Mouse (Mus musculus) forebrain, embryonic 12.5 days (tissue): ENCODE data around the gene Chka. TPM values are rescaled to one million over a fixed set of nuclear protein-coding genes. Genes with fewer than 3 reads are reported as not detected.

Source experiments
- ATAC-seq: fragments of 200-750 bp; cut with Nextera tagmentation; 2 replicates; pipeline ENCODE4 v1.8.0; 2017; ENCODE audit warnings: moderate TSS enrichment; ENCODE audit not compliant: low FRiP score
- H3K27ac ChIP-seq: fragments of 300-500 bp; sonication (generic); 2 replicates; pipeline ENCODE4 v1.5.1; 2016; ENCODE audit warnings: mild to moderate bottlenecking
- H3K27me3 ChIP-seq: fragments of 300-500 bp; sonication (generic); 2 replicates; pipeline ENCODE4 v1.6.1; 2016; ENCODE audit warnings: mild to moderate bottlenecking
- H3K36me3 ChIP-seq: fragments of 300-500 bp; sonication (generic); replicated peaks from 2 replicates; pipeline ENCODE4 v1.6.1; 2016; ENCODE audit warnings: mild to moderate bottlenecking
- H3K4me1 ChIP-seq: fragments of 300-500 bp; sonication (generic); 2 replicates; pipeline ENCODE4 v1.6.1; 2016
- H3K4me2 ChIP-seq: fragments of 300-500 bp; sonication (generic); 2 replicates; pipeline ENCODE4 v1.6.1; 2016; ENCODE audit warnings: mild to moderate bottlenecking, moderate library complexity
- H3K4me3 ChIP-seq: fragments of 300-500 bp; sonication (generic); replicated peaks from 2 replicates; pipeline ENCODE4 v1.5.1; 2016; ENCODE audit warnings: mild to moderate bottlenecking
- H3K9ac ChIP-seq: fragments of 300-500 bp; sonication (generic); 2 replicates; pipeline ENCODE4 v1.6.1; 2016; ENCODE audit warnings: mild to moderate bottlenecking
- H3K9me3 ChIP-seq: fragments of 300-500 bp; sonication (generic); 2 replicates; pipeline ENCODE4 v1.6.1; 2016
- WGBS: fragments of 180-500 bp; shearing (Covaris S2); methylation state at CpG from one replicate; pipeline ENCODE4 v1.1.7; 2016; 5-methylcytosine and 5-hydroxymethylcytosine counted together
- polyA plus RNA-seq: library from polyadenylated mRNA; unstranded; fragments of >200 nt; fragmentation: Nextera tagmentation; extraction: Ambion mirVana; gene quantifications from 2 replicates; pipeline ENCODE4 v1.2.1, GENCODE M21; 2016

Gene Chka
- polyA plus RNA-seq, 1 experiment from 2014 or later: 69.6 TPM

GRCm38 (mm10) chr19:3912337-3913204 lies 61.0 kb downstream of the Chka start, which contains the start of gene Ndufs8:
Ndufs8 (minus strand) TSS chr19:3912774.
- Histone ChIP-seq H3K4me1 (peaks cover 25% of the 10 kb centered on the region), H3K27me3 (no peaks in the 10 kb centered on the region), H3K4me2 (peak within 1 kb of the TSS; percentile 71), H3K27ac (peak within 1 kb of the TSS; percentile 79), H3K9ac (peak within 1 kb of the TSS; percentile 60), H3K9me3 (no peaks in the 10 kb centered on the region), H3K36me3 (peaks cover 34% of the 10 kb centered on the region), H3K4me3 (peak within 1 kb of the TSS; percentile 59)
- ATAC-seq: peak; percentile 99
- WGBS: under 1% methylated on average over 43 of the region's 43 CpGs

GRCm38 (mm10) chr19:3913692-3914091 lies 62.1 kb downstream of the Chka start:
- Histone ChIP-seq H3K27ac (peak overlapping the region; percentile 31; the same call in 1 of the 2 replicates), H3K9ac (peak overlapping the region; percentile 53; the same call in 1 of the 2 replicates), H3K4me3 (peak overlapping the region; percentile 59), H3K36me3 (peaks cover 23% of the 10 kb centered on the region), H3K4me1 (peaks cover 23% of the 10 kb centered on the region), H3K4me2 (peak overlapping the region; percentile 71), H3K27me3 (no peaks in the 10 kb centered on the region), H3K9me3 (no peaks in the 10 kb centered on the region)
- no peak for ATAC-seq
- WGBS: 86% methylated on average over 8 of the region's 8 CpGs

GRCm38 (mm10) chr19:3914535-3914934 lies 63.0 kb downstream of the Chka start:
- 92% methylated on average over 5 of the region's 5 CpGs for whole genome bisulfite sequencing
- no peak overlapping the region for H3K4me3 ChIP-seq
- no peak overlapping the region for H3K4me2 ChIP-seq
- no peak for ATAC-seq
- H3K9ac ChIP-seq: no peak overlapping the region
- H3K27ac ChIP-seq: no peak overlapping the region
- no peaks in the 10 kb centered on the region for H3K9me3 ChIP-seq
- peaks cover 15% of the 10 kb centered on the region for H3K36me3 ChIP-seq
- H3K4me1 ChIP-seq: peaks cover 23% of the 10 kb centered on the region
- H3K27me3 ChIP-seq: no peaks in the 10 kb centered on the region

GRCm38 (mm10) chr19:3916727-3917126 lies 65.2 kb downstream of the Chka start:
- no peak for ATAC-seq
- 82% methylated on average over 11 of the region's 11 CpGs for WGBS
- no peaks in the 10 kb centered on the region for H3K27me3 ChIP-seq
- no peak overlapping the region for H3K4me2 ChIP-seq
- peaks cover 16% of the 10 kb centered on the region for H3K4me1 ChIP-seq
- no peak overlapping the region for H3K9ac ChIP-seq
- H3K27ac ChIP-seq: no peak overlapping the region
- no peaks in the 10 kb centered on the region for H3K9me3 ChIP-seq
- H3K36me3 ChIP-seq: no peaks in the 10 kb centered on the region
- no peak overlapping the region for H3K4me3 ChIP-seq

GRCm38 (mm10) chr19:3919928-3920327 lies 68.4 kb downstream of the Chka start:
- ATAC-seq: no peak
- H3K4me2 ChIP-seq: no peak overlapping the region

GRCm38 (mm10) chr19:3922661-3923371 lies 71.2 kb downstream of the Chka start:
- no peak overlapping the region for H3K9ac ChIP-seq
- no peak for ATAC-seq
- H3K4me3 ChIP-seq: no peak overlapping the region
- no peak overlapping the region for H3K27ac ChIP-seq
- no peaks in the 10 kb centered on the region for H3K36me3 ChIP-seq
- H3K4me1 ChIP-seq: peaks cover 5% of the 10 kb centered on the region; the same call in 1 of the 2 replicates
- WGBS: 52% methylated on average over 10 of the region's 10 CpGs
- no peaks in the 10 kb centered on the region for H3K27me3 ChIP-seq
- no peak overlapping the region for H3K4me2 ChIP-seq
- no peaks in the 10 kb centered on the region for H3K9me3 ChIP-seq

More at GRCm38 (mm10) chr19:3919928-3920327, 68.4 kb downstream of the Chka start:
- no peak overlapping the region for H3K4me3 ChIP-seq
- H3K9ac ChIP-seq: no peak overlapping the region
- no peaks in the 10 kb centered on the region for H3K27me3 ChIP-seq
- H3K36me3 ChIP-seq: no peaks in the 10 kb centered on the region
- H3K4me1 ChIP-seq: peaks cover 5% of the 10 kb centered on the region; the same call in 1 of the 2 replicates
- no peak overlapping the region for H3K27ac ChIP-seq
- no peaks in the 10 kb centered on the region for H3K9me3 ChIP-seq

- WGBS: 69% methylated on average over 13 of the region's 13 CpGs
- Histone ChIP-seq H3K27me3 (no peaks in the 10 kb centered on the region), H3K27ac (no peak overlapping the region), H3K4me3 (no peak overlapping the region), H3K36me3 (no peaks in the 10 kb centered on the region), H3K9ac (no peak overlapping the region), H3K4me2 (no peak overlapping the region), H3K9me3 (no peaks in the 10 kb centered on the region), H3K4me1 (peaks cover 5% of the 10 kb centered on the region; the same call in 1 of the 2 replicates)
- no peak for ATAC-seq
These were observed 72.0 kb downstream of the Chka start for GRCm38 (mm10) chr19:3923586-3923985.

GRCm38 (mm10) chr19:3924190-3924589 lies 72.6 kb downstream of the Chka start:
- Histone ChIP-seq H3K4me2 (no peak overlapping the region), H3K36me3 (no peaks in the 10 kb centered on the region), H3K4me3 (no peak overlapping the region), H3K4me1 (peaks cover 10% of the 10 kb centered on the region), H3K27me3 (no peaks in the 10 kb centered on the region), H3K9ac (no peak overlapping the region), H3K9me3 (no peaks in the 10 kb centered on the region), H3K27ac (no peak overlapping the region)
- no peak for ATAC-seq
- WGBS: 86% methylated on average over 8 of the region's 8 CpGs

- Histone ChIP-seq H3K4me2 (no peak overlapping the region), H3K9ac (no peak overlapping the region), H3K9me3 (no peaks in the 10 kb centered on the region), H3K4me1 (peaks cover 15% of the 10 kb centered on the region), H3K27me3 (no peaks in the 10 kb centered on the region), H3K27ac (no peak overlapping the region), H3K36me3 (no peaks in the 10 kb centered on the region), H3K4me3 (no peak overlapping the region)
- 91% methylated on average over 7 of the region's 7 CpGs for WGBS
- ATAC-seq: no peak
These were observed 73.3 kb downstream of the Chka start for GRCm38 (mm10) chr19:3924868-3925267.

GRCm38 (mm10) chr19:3925859-3926258 lies 74.3 kb downstream of the Chka start:
- 72% methylated on average over 6 of the region's 6 CpGs for WGBS
- no peaks in the 10 kb centered on the region for H3K27me3 ChIP-seq
- no peak for ATAC-seq
- no peak overlapping the region for H3K4me2 ChIP-seq
- H3K27ac ChIP-seq: no peak overlapping the region
- no peaks in the 10 kb centered on the region for H3K9me3 ChIP-seq
- no peaks in the 10 kb centered on the region for H3K36me3 ChIP-seq
- H3K9ac ChIP-seq: no peak overlapping the region
- H3K4me3 ChIP-seq: no peak overlapping the region
- peaks cover 15% of the 10 kb centered on the region for H3K4me1 ChIP-seq

- Histone ChIP-seq H3K27me3 (no peaks in the 10 kb centered on the region), H3K27ac (no peak overlapping the region), H3K4me2 (no peak overlapping the region), H3K4me1 (peaks cover 15% of the 10 kb centered on the region), H3K9ac (no peak overlapping the region), H3K36me3 (no peaks in the 10 kb centered on the region), H3K9me3 (no peaks in the 10 kb centered on the region), H3K4me3 (no peak overlapping the region)
- ATAC-seq: no peak
- 79% methylated on average over 3 of the region's 3 CpGs for WGBS
These were observed 74.7 kb downstream of the Chka start for GRCm38 (mm10) chr19:3926279-3926678.

GRCm38 (mm10) chr19:3926685-3927084 lies 75.1 kb downstream of the Chka start:
- Histone ChIP-seq H3K9me3 (no peaks in the 10 kb centered on the region), H3K4me1 (peaks cover 15% of the 10 kb centered on the region), H3K9ac (no peak overlapping the region), H3K27me3 (no peaks in the 10 kb centered on the region), H3K36me3 (no peaks in the 10 kb centered on the region), H3K4me3 (no peak overlapping the region), H3K27ac (no peak overlapping the region), H3K4me2 (no peak overlapping the region)
- 71% methylated on average over 6 of the region's 6 CpGs for whole genome bisulfite sequencing
- no peak for ATAC-seq
